Mouse (Mus musculus) lung, postnatal 25 days (tissue): Measurements from ENCODE around the gene Mov10.
"Not testable (repeated sequence)": the region's sequence is repeated elsewhere in the genome, so short reads cannot be mapped to it uniquely, and the experiment has no call there.

Experiments used
- DNase-seq: peaks from one replicate; pipeline ENCODE4 v3.0.0; 2022; ENCODE audit warnings: low spot score

Gene Mov10

DNA sequence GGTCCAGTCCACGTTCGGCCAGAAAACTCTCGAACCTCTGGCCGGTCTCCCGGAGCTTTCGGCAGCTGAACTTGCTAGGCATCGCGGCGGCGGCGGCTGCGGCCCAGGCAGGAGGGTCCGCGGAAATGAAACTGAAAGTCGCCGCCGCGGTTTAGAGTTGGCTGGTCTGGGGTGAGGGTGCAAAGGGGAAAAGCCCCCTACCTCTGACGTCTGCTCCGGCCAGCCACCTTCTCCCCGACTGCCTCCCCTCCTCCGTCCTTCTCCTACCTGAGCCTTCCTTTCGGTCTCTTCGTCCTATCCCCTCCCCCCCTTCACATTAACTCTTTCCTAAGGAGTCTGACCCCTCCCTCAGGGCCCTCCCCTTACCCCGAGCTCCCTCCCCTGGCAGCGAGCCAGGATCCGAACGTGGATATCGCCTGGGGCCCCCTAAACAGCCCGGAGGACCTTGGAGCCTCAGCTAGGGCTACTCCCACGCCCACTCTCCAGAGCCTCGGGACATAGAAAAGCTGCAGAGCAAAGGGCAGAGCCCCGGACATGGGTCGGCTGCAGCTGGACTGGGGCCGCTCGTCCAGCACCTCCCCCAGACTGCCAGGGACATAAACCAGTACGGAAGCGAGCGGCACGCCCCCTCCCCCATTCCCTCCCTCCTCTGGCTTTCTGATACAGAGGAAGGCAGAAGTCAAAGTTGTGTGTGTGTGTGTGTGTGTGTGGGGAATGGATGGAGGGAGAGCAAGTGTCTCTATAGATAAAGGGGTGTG is at the start of gene Mov10:
Mov10 (minus strand) TSS at position 573 of the 758 bp plus-strand sequence.
- peak; percentile 67 for DNase-seq

- not testable (repeated sequence) for DNase-seq
Measured at GRCm38 (mm10) chr3:104866674-104867073, 48.3 kb upstream of the Mov10 start.

DNA sequence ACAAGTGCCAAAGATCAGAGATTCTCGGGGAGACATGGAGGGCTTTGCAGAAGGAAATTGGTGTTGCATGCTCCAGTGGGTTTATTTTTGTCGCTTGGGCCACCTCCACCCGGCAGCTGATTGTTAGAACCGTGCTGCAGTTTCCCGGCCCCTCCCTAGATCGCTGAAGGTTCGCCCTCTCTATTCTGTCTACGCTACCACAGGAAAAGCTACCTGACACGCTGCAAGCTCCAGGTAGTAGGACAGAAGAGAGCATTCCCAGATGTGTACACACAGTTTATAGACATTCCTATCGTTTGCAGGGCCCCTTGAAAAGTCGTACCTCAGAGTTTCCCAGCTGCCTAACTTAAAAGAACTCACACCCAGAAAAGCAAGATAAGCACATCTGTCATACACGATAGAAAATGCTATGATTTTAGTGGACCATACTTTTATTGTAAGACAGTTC is 47.0 kb upstream of the Mov10 start:
- peak; percentile 46 for DNase-seq

DNA sequence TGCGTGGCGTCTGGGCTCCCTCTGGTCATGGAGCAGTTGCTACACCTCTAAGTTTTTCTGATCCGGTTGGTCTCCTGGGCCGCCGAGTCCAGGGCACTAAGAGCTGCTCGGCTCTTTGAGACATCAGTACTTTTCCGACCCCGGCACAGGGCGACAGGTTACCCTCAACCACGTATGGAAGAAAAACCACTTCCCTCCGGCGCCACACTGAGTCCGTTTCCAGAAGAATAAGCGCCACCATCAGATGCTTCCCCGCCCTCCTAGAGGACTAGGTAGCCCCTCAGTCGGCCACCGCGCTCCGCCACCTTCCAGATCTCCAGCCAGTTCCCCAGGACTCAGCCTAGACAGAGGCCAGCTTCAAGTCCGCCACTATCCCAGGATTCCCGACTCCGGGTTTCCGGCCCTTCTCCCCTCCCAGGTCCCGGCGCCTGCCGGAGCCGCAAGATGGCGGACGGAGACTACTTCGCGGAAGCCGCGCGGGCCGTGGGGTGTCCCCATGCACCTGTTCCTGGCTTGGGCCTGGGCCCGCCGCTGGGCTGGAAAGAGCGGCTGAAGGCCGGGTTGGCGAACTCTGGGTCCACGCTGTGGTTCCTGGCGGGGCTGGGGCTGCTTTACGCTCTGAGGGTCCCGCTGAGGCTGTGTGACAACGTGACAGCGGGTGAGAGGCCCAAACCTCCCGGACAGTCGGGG is 46.4 kb upstream of the Mov10 start:
- DNase-seq = peak; percentile 90

- DNase-seq = peak; percentile 92
Measured at GRCm38 (mm10) chr3:104863786-104864650, 45.7 kb upstream of the Mov10 start, which contains the start of the genes St7l and Capza1. Gene St7l, plus strand, starts transcription at chr3:104864005. Gene Capza1, minus strand, starts transcription at chr3:104864505.

GRCm38 (mm10) chr3:104858560-104858959 is 40.2 kb upstream of the Mov10 start:
- no peak for DNase-seq

DNA sequence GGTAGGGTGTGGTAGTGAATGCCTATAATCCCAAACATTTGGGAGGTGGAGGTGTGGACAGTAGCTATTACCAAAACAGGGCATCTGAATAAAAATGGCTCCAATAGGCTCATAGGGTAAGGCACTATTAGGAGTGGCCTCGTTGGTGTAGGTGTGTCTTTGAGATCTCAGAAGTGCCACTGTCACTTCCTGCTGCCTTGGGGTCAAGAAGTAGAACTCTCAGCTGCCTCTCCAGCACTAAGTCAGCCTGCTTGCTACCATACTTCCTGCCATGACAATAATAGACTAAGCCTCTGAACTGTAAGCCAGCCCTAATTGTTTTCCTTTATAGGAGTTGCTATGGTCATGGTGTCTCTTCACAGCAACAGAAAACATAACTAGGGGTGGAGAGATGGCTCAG is 37.7 kb upstream of the Mov10 start:
- DNase-seq = no peak

DNA sequence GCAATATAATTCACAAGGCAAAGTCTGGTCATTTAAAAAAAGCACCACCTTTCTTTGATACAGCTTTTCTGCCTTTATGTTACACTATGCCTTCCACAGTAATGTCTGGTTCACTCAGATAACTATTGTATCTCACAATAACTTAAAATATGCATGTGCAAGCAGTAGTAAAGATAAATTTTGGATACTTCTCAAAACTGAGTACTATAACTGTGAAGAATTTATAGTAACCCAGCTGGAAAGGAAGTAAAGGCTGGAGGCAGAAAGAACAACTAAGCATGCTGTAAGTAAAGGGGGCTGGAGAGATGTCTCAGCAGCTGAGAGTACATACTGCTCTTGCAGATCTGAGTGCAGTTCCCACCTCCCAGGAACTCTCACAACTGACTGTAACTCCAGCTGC is 36.5 kb upstream of the Mov10 start:
- DNase-seq = no peak

GRCm38 (mm10) chr3:104854465-104854864 is 36.1 kb upstream of the Mov10 start:
- no peak for DNase-seq

DNA sequence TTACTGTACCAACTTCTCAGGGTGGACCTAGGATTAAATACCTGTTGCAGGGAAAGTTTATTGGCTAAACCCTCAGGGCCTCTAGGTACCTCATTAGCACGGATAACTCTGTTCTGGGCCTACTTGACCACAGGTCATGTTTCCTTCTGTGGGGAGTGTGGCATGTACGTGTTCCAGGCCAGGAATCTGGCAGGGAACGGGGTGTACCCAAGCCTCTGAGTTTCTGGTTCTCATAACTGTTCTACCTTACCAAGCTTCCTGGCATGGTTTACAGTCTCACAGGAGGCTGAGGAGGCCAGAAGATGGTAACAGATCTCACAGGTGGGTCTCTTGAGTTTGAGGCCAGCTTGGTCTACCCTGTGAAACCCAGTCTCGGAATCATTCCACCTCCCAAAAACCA is 28.2 kb upstream of the Mov10 start:
- no peak for DNase-seq

DNA sequence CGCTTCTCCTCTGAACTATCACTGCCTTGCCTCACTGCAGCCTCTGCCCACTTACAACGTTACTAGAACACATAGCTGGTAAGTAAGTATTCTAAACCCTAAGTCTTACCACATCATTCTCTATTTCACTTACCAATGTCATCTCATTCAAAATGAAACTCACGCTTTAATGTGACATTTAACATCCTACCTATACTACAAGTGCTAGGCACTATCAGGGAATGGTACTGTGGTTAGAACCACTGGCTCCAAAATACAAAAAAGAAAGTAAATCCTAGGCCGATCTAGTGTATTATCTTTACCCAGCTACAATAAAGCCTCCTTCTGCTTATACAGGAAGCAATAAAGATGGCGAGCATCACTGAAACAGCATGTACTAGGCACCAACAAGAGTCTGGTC is 22.7 kb upstream of the Mov10 start:
- DNase-seq = no peak

GRCm38 (mm10) chr3:104835797-104836196 is 17.4 kb upstream of the Mov10 start:
- DNase-seq = no peak

- no peak for DNase-seq
Measured at GRCm38 (mm10) chr3:104822413-104822812, 4.0 kb upstream of the Mov10 start.

GRCm38 (mm10) chr3:104820426-104820825 is 2.1 kb upstream of the Mov10 start:
- DNase-seq = no peak

- DNase-seq = no peak
Measured at GRCm38 (mm10) chr3:104818749-104819134, 379 bp upstream of the Mov10 start.

DNA sequence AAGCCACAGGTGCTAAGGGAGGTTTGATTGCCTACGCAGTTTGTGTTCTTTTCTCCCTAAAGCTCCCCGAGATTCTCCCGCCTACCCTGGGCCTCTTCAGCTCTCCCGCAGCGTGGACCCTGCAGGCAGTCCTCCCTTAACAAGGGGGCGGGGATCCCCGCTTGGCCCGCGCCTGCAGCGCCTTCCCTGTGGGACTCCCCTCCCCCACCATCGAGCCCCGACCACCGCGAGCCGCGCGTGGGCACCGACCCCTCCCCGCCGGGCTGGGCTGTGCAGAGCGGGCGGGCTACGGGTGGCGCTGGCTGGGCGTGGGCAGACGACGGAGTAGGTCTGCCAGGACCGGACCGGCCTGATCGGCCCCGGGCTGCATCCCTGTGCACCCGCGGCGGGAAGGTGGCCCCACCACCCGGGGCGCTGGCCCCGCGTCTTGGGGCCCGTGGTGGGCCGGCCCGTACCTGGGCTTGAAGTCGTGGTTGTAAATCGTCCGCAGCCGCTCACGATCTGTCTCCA is 827 bp downstream of the Mov10 start:
- DNase-seq = peak; percentile 41

DNA sequence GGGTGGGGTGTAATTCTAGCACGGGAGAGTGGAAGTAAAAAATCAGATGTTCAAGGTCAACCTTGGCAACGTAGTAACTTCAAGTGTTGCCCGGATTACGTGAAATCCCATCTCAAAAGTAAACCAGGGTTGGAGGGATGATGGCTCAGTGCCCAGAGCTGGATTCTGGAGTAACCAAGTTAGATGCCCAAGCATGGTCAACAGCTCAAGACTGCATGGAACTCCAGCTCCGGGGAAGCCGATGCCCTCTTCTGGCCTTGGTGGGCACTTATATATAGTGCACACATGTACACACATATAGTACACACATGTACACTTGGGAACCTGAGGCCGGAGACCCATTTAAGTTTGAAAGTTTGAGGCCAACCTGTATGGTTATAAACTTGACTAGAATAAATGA is 2.2 kb downstream of the Mov10 start:
- DNase-seq = no peak

- no peak for DNase-seq
Measured at GRCm38 (mm10) chr3:104815346-104815745, 3.0 kb downstream of the Mov10 start.

GRCm38 (mm10) chr3:104814746-104815145 is 3.6 kb downstream of the Mov10 start:
- no peak for DNase-seq

DNA sequence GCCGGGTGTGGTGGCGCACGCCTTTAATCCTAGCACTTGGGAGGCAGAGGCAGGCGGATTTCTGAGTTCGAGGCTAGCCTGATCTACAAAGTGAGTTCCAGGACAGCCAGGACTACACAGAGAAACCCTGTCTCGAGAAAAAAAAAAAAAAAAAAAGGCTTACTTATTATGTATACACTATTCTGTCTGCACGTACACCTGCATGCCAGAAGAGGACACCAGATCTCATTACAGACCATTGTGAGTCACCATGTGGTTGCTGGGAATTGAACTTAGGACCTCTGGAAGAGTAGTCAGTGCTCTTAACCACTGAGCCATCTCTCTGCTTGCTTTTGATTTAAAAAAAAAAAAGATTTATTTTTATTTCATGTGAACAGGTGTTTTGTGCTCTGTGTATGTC is 5.1 kb downstream of the Mov10 start:
- not testable (repeated sequence) for DNase-seq

DNA sequence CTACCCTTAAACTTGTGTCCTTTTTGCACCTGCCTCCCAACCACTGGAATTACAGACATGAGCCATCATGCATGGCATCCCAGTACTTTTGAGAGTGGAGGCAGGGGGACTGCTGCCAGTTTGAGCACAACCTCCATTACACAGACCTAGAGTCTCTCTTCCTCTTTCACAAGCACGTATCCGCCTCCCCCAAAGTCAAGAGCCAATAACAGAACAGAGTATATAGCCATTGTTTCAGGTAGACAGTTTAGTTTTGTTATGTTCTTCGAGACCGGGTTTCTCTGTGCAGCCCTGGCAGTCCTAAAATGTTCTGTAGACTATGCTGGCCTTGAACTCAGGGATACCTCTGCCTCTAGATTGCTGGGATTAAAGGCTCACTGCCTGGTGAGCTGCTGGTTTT is 6.1 kb downstream of the Mov10 start:
- no peak for DNase-seq

GRCm38 (mm10) chr3:104811752-104812151 is 6.6 kb downstream of the Mov10 start:
- no peak for DNase-seq
